Mouse (Mus musculus) brown adipose tissue, adult 24 weeks (tissue): Measurements from ENCODE around the gene Pdzd7. TPM values are rescaled to one million over a fixed set of nuclear protein-coding genes. Genes with fewer than 3 reads are reported as not detected.

Source experiments
- H3K27ac ChIP-seq: fragments of 200-500 bp; replicated peaks from 2 replicates; pipeline ENCODE4 v1.5.1; 2012; ENCODE audit warnings: low read depth, mild to moderate bottlenecking, low read length
- H3K4me1 ChIP-seq: fragments of 200-500 bp; 2 replicates; pipeline ENCODE4 v1.6.1; 2012; ENCODE audit warnings: low read length, mixed read lengths; ENCODE audit not compliant: control insufficient read depth, insufficient read depth, insufficient read length
- H3K4me3 ChIP-seq: fragments of 200-500 bp; 2 replicates; pipeline ENCODE4 v1.5.1; 2012; ENCODE audit warnings: low read depth, mild to moderate bottlenecking, low read length, moderate library complexity; ENCODE audit not compliant: insufficient read depth
- polyA plus RNA-seq: library from polyadenylated mRNA; stranded (reverse); fragments of >200 nt; gene quantifications from 2 replicates; pipeline ENCODE4 v1.2.4, GENCODE M21; 2012; ENCODE audit not compliant: missing spikeins, insufficient read depth, insufficient read length

The Pdzd7 gene
- polyA plus RNA-seq, 1 experiment = not detected

GRCm38 (mm10) chr19:44992712-44993111 lies 52.8 kb downstream of the Pdzd7 start:
- Histone ChIP-seq H3K4me3 (no peak overlapping the region), H3K4me1 (no peaks in the 10 kb centered on the region), H3K27ac (no peak overlapping the region)

- no peak overlapping the region for H3K27ac ChIP-seq
- H3K4me3 ChIP-seq = no peak overlapping the region
- no peaks in the 10 kb centered on the region for H3K4me1 ChIP-seq
Measured at GRCm38 (mm10) chr19:44992246-44992645, 53.3 kb downstream of the Pdzd7 start.

GRCm38 (mm10) chr19:44991031-44991430 lies 54.5 kb downstream of the Pdzd7 start:
- Histone ChIP-seq H3K27ac (no peak overlapping the region), H3K4me3 (no peak overlapping the region), H3K4me1 (no peaks in the 10 kb centered on the region)

GRCm38 (mm10) chr19:44989567-44990495 lies 55.7 kb downstream of the Pdzd7 start:
- H3K27ac ChIP-seq = no peak overlapping the region
- peak overlapping the region; percentile 53 for H3K4me3 ChIP-seq
- H3K4me1 ChIP-seq = 0 out of 2 replicates have a peak, but pooled peaks cover 2% of the 10 kb centered on the region

- 0 out of 2 replicates have a peak, but pooled peaks cover 2% of the 10 kb centered on the region for H3K4me1 ChIP-seq
- H3K27ac ChIP-seq = no peak within 1 kb of the TSS
- peak within 1 kb of the TSS; percentile 53 for H3K4me3 ChIP-seq
Measured at GRCm38 (mm10) chr19:44988831-44989566, 56.5 kb downstream of the Pdzd7 start, which contains the start of gene Sema4g. TSS of gene Sema4g (plus strand) at chr19:44989101.

GRCm38 (mm10) chr19:44988321-44988720 lies 57.2 kb downstream of the Pdzd7 start:
- Histone ChIP-seq H3K4me1 (0 out of 2 replicates have a peak, but pooled peaks cover 2% of the 10 kb centered on the region), H3K27ac (no peak overlapping the region), H3K4me3 (no peak overlapping the region)

- Histone ChIP-seq H3K4me3 (no peak overlapping the region), H3K27ac (no peak overlapping the region), H3K4me1 (0 out of 2 replicates have a peak, but pooled peaks cover 2% of the 10 kb centered on the region)
Measured at GRCm38 (mm10) chr19:44987851-44988250, 57.7 kb downstream of the Pdzd7 start.

- H3K27ac ChIP-seq = no peak overlapping the region
- no peak overlapping the region for H3K4me3 ChIP-seq
- 0 out of 2 replicates have a peak, but pooled peaks cover 2% of the 10 kb centered on the region for H3K4me1 ChIP-seq
Measured at GRCm38 (mm10) chr19:44987004-44987403, 58.5 kb downstream of the Pdzd7 start.

- H3K4me1 ChIP-seq = 0 out of 2 replicates have a peak, but pooled peaks cover 2% of the 10 kb centered on the region
- no peak overlapping the region for H3K4me3 ChIP-seq
- H3K27ac ChIP-seq = 0 out of 2 replicates have a peak overlapping the region, but pooled peaks have one; percentile 12
Measured at GRCm38 (mm10) chr19:44985159-44985988, 60.1 kb downstream of the Pdzd7 start.

GRCm38 (mm10) chr19:44984420-44984819 lies 61.1 kb downstream of the Pdzd7 start:
- no peak overlapping the region for H3K27ac ChIP-seq
- no peak overlapping the region for H3K4me3 ChIP-seq
- H3K4me1 ChIP-seq = 0 out of 2 replicates have a peak, but pooled peaks cover 2% of the 10 kb centered on the region

- Histone ChIP-seq H3K27ac (no peak overlapping the region), H3K4me3 (no peak overlapping the region), H3K4me1 (0 out of 2 replicates have a peak, but pooled peaks cover 2% of the 10 kb centered on the region)
Measured at GRCm38 (mm10) chr19:44983366-44983765, 62.2 kb downstream of the Pdzd7 start.

GRCm38 (mm10) chr19:44982477-44983115 lies 62.9 kb downstream of the Pdzd7 start:
- H3K4me1 ChIP-seq = 0 out of 2 replicates have a peak, but pooled peaks cover 2% of the 10 kb centered on the region
- no peak overlapping the region for H3K4me3 ChIP-seq
- H3K27ac ChIP-seq = no peak overlapping the region

- H3K4me1 ChIP-seq = 0 out of 2 replicates have a peak, but pooled peaks cover 2% of the 10 kb centered on the region
- H3K4me3 ChIP-seq = no peak overlapping the region
- no peak overlapping the region for H3K27ac ChIP-seq
Measured at GRCm38 (mm10) chr19:44980787-44981186, 64.7 kb downstream of the Pdzd7 start.

- Histone ChIP-seq H3K4me3 (no peak overlapping the region), H3K4me1 (no peaks in the 10 kb centered on the region), H3K27ac (no peak overlapping the region)
Measured at GRCm38 (mm10) chr19:44977148-44977547, 68.4 kb downstream of the Pdzd7 start.
